Mouse (Mus musculus) megakaryocyte-erythroid progenitor cell, adult 5 weeks (primary cell): ENCODE results near the gene Fmo2. TPM values are rescaled to one million over a fixed set of nuclear protein-coding genes. Genes with fewer than 3 reads are reported as not detected.

Experiments used
- polyA plus RNA-seq: library from polyadenylated mRNA; stranded (reverse); fragments of >175 nt; gene quantifications from 2 replicates; pipeline ENCODE4 v1.2.3, GENCODE M21; 2012

Gene Fmo2
- polyA plus RNA-seq = not detected in 2 replicates

DNA sequence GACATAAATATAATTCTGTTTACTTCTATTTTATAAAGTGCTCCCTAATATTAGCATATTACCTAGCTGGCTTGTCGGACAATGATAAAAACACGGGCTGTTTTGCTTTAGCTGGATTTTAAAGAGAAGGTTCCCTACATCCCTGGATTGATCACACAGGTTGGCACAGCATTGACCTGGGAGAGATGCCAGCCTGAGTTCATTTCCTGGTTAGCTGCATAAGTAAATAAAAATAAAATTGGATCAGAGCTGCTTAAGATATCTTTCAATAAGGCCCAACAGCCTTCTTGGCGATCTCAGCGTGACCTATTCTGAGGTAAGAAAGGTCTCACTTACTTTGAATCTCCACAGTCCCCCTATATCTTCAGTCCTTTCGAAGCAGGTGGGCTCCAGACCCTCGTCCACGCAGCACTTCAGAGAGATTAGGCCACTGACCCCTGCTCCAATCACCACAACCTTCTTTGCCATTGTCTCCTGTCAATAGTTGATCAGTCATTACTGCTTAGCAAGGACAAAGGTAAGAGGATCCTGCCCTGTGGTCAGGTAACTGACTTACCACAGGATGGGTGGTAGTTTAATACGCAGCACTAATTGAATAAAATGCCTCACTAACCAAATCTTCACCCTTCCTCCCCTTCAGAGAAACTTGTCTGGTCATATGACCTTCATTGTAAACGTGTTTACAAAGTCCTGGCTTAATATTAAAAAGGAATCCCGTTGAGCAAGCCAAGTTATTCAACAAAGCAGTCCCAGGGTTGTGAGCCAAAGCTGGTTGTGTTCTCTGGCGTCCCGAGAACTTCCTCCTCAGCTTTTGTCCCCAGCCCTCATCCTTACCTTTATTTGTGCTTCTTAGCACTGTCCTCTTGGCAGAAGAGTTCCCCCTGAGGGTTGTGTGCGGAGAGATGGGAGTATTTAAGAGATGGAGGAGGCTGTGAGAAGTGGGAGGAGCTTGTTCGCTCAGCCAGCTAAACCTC, at the start of gene Fmo2:
Gene Fmo2, minus strand, starts transcription at position 889 of the 974 bp plus-strand sequence.

DNA sequence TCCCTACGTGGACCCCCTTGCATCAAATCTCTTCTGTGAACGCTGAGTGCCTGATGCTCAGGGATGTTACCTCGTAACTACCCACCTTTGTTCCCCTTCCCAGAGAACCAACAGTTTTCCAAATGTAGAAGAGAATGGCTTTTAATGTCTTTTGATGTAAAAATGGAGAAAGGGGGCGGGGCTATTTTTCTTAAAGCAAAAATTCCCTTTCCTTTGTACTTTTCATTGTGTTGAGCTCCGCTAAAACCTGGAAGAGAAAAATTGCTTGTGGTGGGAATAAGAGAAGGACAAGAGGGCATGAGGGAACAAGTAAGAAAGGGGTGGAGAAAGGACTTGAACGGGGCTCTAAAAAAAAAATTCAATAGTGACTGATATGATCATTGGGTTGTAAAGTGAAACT, 38.9 kb upstream of the Fmo2 start, which contains the start of gene Fmo6:
Gene Fmo6, minus strand, starts transcription at position 101 of the 400 bp plus-strand sequence.

DNA sequence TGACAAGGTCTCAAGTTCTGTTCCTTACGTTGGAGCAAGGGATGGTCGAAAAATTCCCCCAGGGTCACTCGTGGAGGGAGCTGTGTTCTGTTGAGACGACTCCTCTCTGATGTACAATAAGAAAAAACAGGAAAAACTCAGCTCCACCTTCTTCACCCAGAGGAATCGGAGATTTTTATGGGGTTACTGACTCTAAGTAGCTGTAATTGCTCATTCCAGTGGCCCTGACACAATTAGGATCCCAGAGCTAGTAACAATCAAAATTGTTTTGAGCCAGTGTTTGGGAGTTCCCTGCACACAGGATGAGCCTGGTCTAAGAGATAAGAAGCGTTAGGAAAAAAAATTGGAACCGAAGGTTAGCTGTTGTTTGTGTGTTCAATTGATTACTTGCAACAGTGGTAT, 32.2 kb downstream of the Fmo2 start, which contains the start of gene Fmo1:
Gene Fmo1, minus strand, starts transcription at position 331 of the 402 bp plus-strand sequence.

Other genes starting within 250 kb of the Fmo2 start
- not detected in 2 replicates for gene Myocos, start 240.5 kb downstream of the Fmo2 start, polyA plus RNA-seq
- gene Prrc2c, start 158.2 kb downstream of the Fmo2 start, polyA plus RNA-seq = 36.3 and 47.0 TPM in 2 replicates
- not detected in 2 replicates for gene Fmo4, start 84.8 kb downstream of the Fmo2 start, polyA plus RNA-seq
- gene Fmo1, start 32.1 kb downstream of the Fmo2 start, polyA plus RNA-seq = 0.10 TPM in 1 of 2 replicates, not detected in the other
- gene Fmo6, start 38.8 kb upstream of the Fmo2 start, polyA plus RNA-seq = not detected in 2 replicates
- gene Fmo3, start 85.8 kb upstream of the Fmo2 start, polyA plus RNA-seq = not detected in 2 replicates
- gene Mroh9, start 186.9 kb upstream of the Fmo2 start, polyA plus RNA-seq = not detected in 2 replicates